Mouse (Mus musculus): ENCODE measurements at regions not wholly inside any gene's neighbourhood (a gene's known extent, or its start where the extent isn't known, plus 50 kb on each side); places are given as distances from the start of the nearest gene placed in this dataset.

DNA sequence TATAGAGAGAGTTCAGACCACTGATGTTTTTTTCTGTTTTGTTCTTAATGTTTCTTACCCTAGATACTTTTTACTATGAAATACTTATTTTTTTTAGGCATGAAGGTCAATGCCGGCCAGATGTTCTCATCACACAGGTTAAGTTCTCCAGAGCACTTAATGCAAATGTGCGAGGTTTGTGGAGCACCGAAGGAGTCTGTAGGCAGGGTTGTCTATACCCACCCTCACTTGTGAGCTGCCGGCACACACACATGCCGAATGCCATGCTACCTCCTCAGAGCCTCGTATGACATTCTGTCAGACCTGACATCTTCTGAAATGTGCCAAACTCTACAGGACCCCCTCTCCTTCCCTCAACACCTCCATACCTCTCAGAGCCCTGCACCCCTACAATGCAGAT is 80.5 kb upstream of the Ccn6 start:
- TF ChIP-seq CTCF (IDR thresholded peaks at IDR 0.05; ENCODE audit: extremely low read depth, insufficient read length, insufficient replicate concordance, low read depth, low read length) = no peak
- no peak for TF ChIP-seq POLR2A (IDR thresholded peaks at IDR 0.05; ENCODE audit: low read depth, low read length)

Measured in small intestine, adult 2 months (tissue).